Mouse (Mus musculus) 416B (cell line): Measurements from ENCODE around the gene Dysf.

Experiments
- DNase-seq: peaks from one replicate; pipeline ENCODE4 v3.0.0; 2011; ENCODE audit warnings: low read depth

Dysf gene

DNA sequence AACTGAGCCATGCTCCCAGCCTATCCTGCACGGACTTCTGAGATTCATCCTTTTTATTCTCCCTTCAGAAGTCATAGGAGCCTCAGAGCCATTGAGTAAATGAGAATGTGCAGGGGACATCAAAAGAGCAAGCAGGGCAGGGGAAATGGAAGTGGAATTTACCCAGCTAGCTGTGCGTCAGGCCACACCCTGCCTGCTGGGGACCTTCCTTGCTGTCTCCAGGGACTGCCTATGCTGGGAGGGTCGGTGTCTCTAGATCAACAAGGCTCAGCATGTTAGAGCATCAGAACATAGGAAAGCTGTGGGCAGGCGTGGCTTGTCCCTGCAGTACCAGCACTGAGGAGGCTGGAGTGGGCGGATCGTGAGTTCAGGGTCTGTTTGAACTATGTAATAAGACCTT, 42.6 kb downstream of the Dysf start:
- no peak for DNase-seq

DNA sequence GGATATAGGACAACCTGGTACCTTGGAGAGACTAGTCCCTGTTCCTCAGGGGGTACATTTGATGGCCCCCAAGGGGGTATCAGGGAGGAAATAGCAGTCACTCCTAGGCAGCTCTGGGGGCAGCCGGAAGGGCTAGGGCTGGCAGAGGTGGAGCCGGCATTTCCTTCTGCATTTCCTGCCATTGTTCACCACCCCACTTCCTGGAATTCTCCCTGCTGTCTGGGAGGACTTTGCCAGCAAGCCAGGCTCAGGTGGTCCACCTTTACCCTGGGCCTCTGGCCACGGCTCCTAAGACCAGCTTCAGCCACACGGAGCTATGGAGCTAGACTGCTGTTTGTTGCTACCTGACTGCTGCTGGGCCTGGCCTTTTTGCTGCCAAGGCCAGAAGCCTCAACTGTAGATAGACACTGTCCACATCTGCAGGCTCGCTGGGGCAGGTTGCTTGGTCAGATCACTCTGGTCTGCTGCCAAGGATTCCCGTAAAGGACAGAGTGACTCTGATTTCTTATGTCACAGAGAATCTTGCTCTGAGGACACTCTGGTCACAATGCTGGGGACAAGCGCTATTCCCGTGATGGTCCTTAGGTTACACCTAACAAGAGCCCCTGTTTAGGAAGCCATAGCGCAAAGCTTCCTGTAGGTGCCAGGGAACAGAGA, 45.6 kb downstream of the Dysf start:
- no peak for DNase-seq

DNA sequence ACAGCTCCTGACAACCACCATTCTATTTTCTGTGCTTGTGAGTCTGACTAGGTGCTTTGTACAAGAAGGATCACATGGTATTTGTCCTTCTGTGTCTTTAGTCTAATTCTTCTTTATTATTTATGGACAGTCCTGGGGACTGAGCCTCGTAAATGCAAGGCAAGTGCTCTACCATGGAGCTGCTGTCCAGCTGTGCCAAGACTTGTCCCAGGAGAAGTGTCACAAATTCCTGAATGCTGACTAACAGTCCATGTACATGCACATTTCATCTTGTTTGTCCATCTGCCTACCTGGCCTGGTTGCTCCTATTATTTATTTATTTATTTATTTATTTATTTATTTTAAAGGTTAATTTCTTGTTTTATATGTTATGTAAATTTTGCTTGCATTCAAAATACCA, 47.2 kb downstream of the Dysf start:
- no peak for DNase-seq

DNA sequence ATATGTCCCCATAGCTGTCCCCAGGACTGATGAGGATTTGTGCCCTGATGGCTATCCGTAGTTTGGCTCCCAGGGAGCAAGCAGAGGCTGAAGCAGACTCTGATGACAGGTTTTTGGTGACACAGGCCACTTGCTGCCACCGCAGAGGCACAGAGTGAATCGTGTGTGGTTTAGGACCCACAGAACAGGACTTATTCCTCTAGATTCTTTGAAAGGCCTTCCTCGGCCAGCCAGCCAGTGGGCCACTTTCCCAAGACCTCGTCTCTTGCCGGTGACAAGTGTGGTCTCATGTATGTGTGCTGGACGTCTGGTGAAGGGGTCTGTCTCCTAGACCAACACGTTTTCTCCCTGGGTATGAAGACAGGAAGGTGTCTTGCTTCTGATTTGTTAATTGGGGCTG, 48.8 kb downstream of the Dysf start:
- DNase-seq = no peak

DNA sequence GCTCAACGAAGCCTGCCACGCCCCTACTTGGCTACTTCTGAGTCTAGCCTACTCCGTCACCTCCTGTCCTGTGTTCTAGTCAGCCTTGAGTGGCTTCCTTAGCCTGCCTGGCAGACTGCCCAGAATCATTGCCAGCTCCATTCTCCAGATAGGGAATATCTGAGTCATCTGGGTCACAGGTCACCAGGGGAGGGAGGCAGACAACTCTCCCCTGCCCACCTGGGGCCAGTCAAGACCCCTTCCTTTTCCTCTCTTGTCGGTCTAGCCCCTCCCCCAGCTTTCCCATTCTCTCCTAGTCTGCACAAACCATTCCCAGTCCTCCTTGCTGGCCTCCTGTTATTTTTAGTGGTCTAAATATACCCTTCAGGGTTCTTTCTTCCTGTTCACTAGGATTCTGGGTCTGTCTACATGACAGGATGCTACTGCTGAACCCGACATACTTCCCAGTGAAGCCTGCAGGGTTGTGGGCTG, 50.3 kb downstream of the Dysf start:
- DNase-seq = peak; percentile 87

DNA sequence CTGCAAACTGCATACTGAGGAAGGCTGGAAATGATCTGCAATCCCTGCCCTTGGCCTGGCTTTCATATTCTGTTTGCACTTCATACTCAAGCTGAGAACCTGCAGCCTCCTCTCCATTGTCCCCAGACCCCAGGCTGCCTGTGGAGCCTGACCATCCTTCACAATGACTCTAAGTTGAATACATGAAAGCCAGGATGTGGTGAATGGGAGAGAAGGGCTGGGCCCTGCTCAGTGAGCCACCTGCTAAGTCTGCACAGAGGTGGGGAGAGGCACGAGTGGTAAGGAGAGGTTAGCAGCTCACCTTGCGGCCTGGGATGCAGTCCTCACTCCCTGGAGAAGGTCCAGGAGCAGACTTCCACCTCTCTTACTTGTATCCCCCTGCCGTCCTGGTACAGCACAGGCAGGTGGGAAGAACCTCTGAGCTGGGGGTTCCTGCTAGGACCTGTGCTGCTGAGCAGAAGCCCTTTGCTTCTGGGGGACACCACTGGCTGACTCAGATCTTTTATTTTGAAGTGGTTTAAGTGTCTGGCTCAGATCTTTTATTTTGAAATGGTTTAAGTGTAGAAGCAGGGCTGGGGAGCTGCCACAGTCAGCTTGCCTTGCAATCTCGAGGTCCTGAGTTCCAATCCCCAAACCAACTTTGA, 51.5 kb downstream of the Dysf start:
- no peak for DNase-seq

DNA sequence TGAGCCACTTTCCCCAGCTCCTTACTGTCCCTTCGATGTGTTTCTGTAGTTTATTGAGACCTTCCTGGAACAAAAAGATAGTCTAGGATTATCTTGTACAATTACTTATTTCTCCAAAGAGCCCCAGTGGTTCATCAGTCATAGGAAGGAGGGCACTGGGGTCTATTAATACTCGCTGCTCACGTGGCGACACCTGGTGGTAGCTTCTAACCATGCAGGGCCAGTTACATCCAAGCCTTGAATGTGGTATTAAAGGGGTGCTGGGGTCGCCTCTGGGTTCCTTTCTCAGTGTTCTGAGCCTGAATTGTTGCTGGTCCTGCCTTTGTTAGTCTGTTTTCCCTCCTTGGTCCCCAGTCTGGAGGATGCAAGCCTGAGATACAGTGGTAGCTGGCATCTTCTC, 52.9 kb downstream of the Dysf start:
- DNase-seq = peak; percentile 69

DNA sequence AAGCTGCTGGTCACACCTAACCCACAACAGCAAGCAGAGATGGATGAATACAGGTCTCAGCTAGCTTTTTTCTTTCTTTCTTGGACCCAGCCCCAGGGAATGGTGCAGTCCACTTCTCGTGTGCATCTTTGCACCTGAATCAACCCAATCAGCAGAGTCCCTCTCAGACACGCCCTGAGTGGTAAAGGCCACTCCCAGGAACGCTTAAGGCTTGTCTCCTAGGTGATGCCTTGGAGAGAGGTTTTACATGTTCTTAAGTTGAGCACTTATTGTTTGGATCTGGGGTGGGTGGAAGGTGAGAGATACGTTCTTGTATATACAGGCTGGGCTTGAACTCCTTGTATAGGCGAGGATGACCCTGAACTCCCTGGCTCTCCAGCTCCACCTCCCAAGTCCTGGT, 54.2 kb downstream of the Dysf start:
- DNase-seq = no peak

DNA sequence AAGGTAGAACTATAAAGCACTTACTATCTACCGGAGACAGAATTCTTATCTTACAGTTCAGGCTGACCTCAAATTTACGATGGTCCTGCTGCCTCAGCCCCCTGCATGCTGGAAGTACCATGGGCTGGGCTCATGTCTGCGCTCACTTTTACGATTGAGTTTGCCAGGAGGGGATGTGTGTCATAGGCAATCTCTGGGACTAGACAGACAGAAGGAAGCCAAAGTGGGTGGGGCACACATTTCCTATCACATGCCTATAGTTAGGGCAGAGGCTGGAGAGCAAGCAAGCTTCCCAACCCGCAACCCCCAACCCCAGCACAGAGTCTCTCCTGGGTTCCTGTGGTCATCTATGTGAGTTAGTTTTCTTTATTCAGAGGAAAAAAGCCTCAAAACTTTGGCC, 59.8 kb downstream of the Dysf start:
- peak; percentile 39 for DNase-seq

DNA sequence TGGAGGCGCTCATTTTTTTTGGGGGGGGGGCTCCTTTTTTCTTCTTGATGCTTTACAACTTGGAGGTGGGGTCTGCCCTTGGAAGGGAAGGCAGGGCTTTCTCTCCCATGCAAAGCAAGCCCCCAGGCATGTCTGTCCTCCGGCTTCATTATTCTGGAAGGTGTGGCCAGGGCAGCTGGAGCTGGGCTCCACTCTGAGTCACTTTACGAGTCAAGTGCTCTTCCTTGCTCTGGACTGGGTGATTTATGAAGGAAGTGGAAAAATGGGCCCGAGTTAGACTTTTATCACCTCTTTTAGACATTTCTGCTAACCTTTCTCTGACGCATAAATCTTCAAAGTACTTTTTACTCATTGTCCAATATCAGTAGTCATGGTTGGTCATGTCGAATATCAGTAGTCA, 61.9 kb downstream of the Dysf start:
- DNase-seq = no peak

DNA sequence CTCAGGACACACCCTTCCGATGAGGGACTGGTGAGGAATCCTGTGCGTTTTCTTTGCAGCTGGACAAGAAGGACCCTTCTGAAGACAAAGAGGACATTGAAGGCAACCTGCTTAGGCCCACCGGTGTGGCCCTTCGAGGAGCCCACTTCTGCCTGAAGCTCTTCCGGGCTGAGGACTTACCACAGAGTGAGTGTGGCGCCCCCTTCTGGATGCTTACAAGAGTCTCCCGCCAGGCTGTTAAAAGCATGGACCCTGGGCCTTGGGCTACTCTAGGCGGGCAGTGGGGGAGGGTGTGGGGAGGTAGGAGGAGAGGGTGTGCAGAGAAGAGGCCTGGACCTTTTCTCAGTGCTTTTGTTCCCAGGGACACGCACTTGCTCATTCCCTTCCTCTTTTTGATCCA, 64.2 kb downstream of the Dysf start:
- peak; percentile 45 for DNase-seq

DNA sequence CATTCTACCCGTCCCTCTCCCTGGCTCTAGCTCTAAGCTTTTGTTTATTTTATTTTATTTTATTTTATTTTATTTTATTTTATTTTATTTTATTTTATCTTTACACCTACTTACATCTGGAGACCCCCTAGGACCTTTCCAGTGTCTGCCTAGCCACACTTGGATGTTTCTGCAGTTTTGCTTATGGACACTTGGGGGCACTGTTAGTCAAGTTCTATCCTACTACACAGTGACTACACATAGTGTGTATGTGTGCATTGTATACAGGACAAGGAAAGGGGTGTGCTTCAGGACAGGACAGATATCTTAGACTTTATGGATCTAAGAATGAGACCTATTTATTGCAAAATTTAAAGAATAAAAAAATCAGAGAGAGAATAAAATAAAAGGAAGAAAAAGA, 69.8 kb downstream of the Dysf start:
- peak; percentile 49 for DNase-seq

DNA sequence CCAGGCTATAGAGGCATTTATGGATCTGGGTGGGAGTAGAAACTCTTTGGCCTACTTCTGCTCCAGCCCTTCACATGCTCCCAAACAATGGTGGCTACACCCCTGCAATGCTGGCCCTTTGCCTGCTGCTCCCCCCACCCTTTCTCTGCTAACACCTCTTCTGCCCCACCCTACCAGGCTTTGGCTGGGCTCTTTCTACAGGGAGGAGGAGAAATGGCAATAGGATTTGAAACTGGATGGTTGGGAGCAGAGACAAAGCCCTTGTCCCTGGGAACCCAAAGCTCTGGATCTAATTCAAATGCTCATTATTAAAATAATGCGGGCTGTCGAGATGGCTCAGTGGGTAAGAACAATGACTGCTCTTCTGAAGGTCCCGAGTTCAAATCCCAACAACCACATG, 72.2 kb downstream of the Dysf start:
- no peak for DNase-seq

DNA sequence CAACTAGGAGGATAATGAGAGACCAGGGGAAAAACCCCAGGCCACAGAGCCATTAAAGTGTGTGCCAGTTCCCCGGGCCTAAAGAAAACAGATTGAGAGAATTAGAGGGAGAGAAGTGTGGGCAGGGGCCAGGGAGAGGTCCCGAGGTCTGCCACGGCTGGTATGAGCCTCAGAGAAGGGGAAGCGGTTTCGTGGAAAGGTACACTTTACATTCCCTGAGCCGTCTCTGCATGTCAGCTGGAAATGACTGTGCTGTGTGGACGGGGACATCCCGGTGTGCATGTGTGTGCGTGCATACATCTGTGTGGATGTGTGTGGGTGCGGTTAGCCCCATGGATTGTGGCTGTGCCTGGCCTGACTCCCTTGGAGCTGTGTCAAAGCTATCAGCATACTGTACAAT, 76.4 kb downstream of the Dysf start:
- DNase-seq = no peak

DNA sequence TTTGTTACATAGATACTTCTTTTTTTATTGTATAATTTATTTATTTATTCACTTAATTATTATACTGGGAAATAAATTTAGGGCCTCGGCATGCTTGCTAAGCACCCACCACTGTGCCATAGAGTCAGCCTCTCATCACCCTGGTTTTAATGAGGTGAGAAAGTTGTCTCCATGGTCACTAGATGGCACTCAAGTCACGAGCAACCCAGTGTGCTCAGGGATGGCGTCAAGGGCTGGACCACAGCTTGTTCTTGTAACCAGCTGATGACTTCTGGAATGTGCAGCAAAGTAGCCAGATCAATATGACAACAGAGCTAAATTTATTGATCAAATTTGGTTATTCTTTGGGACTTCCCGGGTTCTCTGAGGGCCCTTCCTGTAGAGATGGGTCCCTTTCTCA, 85.1 kb downstream of the Dysf start:
- peak; percentile 68 for DNase-seq

DNA sequence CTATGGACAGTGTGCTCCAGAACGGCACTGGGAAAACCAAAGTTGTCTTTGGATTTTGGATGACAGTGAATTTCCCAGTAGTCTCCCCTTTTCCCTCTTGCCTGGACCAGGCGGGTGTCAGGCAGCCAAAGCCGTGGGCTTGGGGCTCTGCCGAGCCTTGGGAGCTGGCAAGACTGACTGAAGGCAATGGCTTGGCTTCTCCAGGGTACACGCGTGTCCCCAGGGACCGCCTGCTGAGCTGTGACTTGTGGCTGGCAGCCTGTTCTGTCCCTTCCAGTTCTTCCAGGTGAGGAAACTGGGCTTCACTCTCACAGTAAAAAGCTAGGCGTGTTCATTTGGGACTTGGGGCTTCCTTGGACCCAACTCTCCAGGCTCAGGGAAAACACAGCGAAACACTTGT, 86.1 kb downstream of the Dysf start:
- no peak for DNase-seq

DNA sequence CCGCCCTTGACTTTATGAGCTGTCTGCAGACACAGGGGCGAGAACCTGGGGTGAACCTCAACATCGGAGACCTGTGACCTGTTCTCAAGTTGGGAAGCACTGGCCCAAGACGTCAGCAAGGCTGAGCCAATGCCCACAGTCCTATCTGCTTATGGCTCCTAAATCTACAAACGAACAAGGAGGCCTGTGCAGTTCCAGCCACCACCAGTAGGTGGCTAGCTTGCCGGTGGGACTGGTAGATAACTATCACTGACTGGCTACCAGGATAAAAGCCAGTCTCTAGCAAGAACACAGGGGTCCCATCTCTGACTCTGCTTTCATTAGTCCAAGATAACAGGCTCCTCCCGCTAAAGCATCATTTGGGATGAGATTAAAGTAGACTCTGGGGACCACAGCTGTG, 86.6 kb downstream of the Dysf start:
- peak; percentile 71 for DNase-seq

DNA sequence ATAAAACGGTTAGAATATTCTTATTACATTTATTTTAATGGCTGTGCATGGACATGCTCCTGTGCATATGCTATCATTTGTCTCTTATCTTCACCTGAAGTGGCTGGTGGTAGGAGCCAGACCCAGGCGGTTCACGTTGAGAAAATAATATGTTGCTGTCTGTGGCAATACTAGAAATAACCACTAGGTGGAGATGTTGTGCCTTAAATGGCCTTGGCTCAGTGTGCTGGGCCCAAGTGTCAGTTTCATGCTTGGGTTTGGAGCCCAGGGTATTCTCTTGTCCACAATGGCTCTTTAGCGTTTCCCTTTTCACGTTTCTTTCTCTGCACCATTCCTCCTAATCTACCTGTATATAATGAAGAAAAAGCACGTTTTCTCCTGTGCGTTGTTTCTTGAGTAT, 87.5 kb downstream of the Dysf start:
- peak; percentile 82 for DNase-seq

DNA sequence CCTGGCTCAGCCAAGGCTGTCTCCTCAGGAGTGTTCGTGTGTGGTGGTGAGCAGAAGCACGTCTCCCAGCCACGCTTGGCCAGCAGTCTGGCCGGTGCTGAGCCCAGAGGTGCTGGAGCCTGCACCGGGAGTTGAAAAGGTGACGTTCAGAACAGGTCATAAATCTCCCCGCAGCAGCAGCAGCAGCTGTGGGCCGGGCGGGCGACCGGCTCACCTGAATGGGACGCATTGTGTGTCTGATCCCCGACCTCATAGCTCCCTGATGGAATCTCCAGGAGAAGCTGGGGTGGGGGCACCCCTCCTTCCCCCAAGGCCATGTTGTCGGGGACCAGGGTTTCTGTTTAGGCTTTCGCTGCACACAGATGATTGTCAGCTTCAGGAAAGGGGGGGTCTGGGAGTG, 93.6 kb downstream of the Dysf start:
- DNase-seq = no peak

DNA sequence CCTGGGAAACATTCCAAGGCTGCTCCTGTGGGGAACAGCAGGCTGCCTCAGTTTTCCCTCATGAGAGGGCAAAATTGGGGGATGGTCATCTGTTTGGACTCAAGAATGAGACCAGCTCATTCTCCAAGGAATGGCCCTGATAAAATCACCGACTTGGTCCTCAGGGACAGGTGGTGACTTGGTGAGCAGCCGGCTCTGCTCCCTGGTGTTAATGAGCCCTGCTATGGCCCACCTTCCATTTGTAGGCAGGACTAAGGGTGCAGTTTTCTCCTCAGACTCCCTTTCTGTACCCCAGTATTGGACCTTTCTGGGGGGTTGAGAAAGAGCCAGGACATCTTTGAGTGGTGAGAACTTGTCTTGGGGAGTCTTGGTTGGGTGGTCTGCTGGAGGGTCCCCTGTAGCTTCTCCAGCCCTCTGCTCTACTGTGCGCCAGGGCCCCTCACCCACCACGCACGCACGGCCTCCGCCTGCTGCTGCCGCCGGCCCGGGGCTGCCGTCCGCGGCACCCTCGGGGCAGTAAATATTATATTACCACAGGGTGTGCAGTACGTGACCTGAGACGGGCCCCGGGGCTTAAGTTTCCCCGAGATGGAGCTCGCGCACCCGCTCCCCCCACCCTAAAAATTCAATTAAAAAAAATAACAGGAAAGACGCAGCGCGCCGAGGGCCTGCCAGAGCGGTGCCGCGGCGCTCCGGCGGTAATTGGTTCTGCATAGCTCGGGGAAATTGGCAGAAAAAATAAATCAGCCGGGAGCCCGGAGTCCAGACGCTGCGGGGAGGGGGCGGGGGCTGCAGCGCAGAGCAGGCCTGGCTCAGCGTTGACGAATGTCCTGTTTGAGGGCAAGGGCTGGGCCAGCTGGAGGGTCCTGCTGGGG, 97.0 kb downstream of the Dysf start:
- DNase-seq = no peak

DNA sequence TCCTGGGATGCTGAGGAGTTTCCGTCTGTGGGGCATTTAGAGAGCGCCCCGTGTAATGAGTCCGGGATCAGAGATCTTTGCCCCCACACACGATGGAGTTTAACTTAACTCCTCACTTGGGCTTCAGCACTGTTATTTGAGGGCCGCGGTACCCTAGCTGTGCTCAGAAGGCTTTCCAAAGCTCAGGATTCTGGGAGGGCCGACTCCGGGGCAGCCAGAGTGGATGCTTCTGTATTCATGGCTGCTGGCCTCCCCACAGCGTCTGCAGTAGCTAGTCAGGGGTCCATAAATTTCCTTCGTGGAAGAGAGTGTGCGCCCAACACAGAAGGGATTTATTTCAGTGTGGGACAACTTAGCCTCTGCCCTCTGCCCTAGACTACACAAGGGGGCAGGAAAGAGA, 97.7 kb downstream of the Dysf start:
- DNase-seq = no peak

DNA sequence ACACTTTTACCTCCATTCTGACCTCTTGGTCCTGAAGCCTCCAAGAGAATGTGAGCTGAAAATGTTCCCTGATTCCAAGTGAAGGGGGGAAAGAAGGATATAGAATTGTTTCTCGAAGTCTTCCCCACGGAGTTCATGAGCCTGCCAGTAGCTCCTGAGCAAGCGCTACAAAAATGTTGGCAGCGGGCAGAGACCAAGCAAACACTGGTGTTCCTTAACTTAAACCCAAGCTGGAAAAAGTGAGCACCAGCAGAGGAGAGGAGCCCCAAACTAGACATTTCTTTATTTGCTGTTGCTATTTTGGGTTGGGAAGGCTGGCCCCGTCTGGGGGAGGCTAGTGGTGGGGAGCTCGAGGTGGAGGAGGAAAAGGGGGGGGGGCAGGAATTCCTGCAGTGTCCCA, 102.0 kb downstream of the Dysf start:
- DNase-seq = no peak

DNA sequence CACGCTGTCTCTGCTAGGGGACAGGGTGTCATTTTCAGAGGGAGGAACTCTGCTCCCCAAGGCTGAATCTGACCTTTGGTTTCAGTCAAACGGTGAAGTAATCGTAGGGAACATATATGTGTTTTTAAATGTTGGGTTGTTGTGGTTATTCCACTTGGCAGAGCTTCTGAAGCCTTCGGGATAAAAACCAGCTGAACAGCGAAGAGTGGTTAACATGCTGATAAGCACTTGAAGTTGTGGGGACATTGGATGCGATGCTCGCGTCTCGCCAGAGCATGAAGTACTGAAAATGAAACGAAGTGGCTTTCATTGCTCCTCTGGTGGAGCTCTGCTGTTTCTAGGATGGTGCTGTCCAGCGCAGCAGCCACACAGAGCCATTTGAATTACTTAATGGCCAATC, 102.7 kb downstream of the Dysf start:
- no peak for DNase-seq
